Mouse (Mus musculus): ENCODE data around the gene Plekhj1. TPM values are rescaled to one million over a fixed set of nuclear protein-coding genes. Genes with fewer than 3 reads are reported as not detected.
A peak's percentile ranks its signal among the peaks of the same experiment; 100 is the strongest.

The Plekhj1 gene
- polyA plus RNA-seq, 1 experiment from 2014 or later = 59.9 TPM

GRCm38 (mm10) chr10:80814800-80815199, 16.4 kb upstream of the Plekhj1 start:
- DNase-seq (ENCODE audit: low spot score) (no peak), ATAC-seq (no peak)
- Histone ChIP-seq H3K9ac (replicated peaks; ENCODE audit: low read depth) (no peak overlapping the region), H3K4me3 (ENCODE audit: low read depth, low read length) (no peak overlapping the region), H3K9me3 (ENCODE audit: low read length) (no peaks in the 10 kb centered on the region), H3K27ac (ENCODE audit: low read length) (no peak overlapping the region), H3K4me2 (replicated peaks; ENCODE audit: low read depth, low read length) (no peak overlapping the region), H3K27me3 (replicated peaks; ENCODE audit: insufficient read depth, low read length) (0 out of 2 replicates have a peak, but pooled peaks cover 3% of the 10 kb centered on the region), H3K4me1 (ENCODE audit: insufficient read depth, low read depth, low read length) (no peaks in the 10 kb centered on the region), H3K36me3 (ENCODE audit: insufficient read depth, low read length) (no peaks in the 10 kb centered on the region)
- TF ChIP-seq EP300 (IDR thresholded peaks at IDR 0.05) (no peak), CTCF (IDR thresholded peaks at IDR 0.05) (peak; percentile 17)
- 58% methylated on average over 7 of the region's 7 CpGs for WGBS

- no peak for TF ChIP-seq EP300 (IDR thresholded peaks at IDR 0.05)
- TF ChIP-seq CTCF (IDR thresholded peaks at IDR 0.05) = no peak
- Histone ChIP-seq H3K9ac (replicated peaks; ENCODE audit: low read depth) (no peak within 1 kb of the TSS), H3K9me3 (ENCODE audit: low read length) (no peaks in the 10 kb centered on the region), H3K4me3 (ENCODE audit: low read depth, low read length) (no peak within 1 kb of the TSS), H3K27ac (ENCODE audit: low read length) (no peak within 1 kb of the TSS), H3K36me3 (ENCODE audit: insufficient read depth, low read length) (no peaks in the 10 kb centered on the region), H3K27me3 (replicated peaks; ENCODE audit: insufficient read depth, low read length) (peaks cover 15% of the 10 kb centered on the region; the same call in 1 of the 2 replicates), H3K4me1 (ENCODE audit: insufficient read depth, low read depth, low read length) (peaks cover 4% of the 10 kb centered on the region), H3K4me2 (replicated peaks; ENCODE audit: low read depth, low read length) (no peak within 1 kb of the TSS)
- 62% methylated on average over 4 of the region's 4 CpGs for WGBS
- no peak for ATAC-seq
- DNase-seq (ENCODE audit: low spot score) = no peak
Measured at GRCm38 (mm10) chr10:80813366-80813765, 14.9 kb upstream of the Plekhj1 start, which contains the start of gene Jsrp1. Gene Jsrp1, minus strand, starts transcription at chr10:80813498.

- no peak overlapping the region for H3K9ac ChIP-seq (replicated peaks; ENCODE audit: low read depth)
Measured at GRCm38 (mm10) chr10:80812391-80813041, 14.1 kb upstream of the Plekhj1 start.

GRCm38 (mm10) chr10:80810084-80810483, 11.7 kb upstream of the Plekhj1 start:
- Histone ChIP-seq H3K4me1 (ENCODE audit: insufficient read depth, low read depth, low read length) (peaks cover 14% of the 10 kb centered on the region), H3K27me3 (replicated peaks; ENCODE audit: insufficient read depth, low read length) (peaks cover 19% of the 10 kb centered on the region; the same call in 1 of the 2 replicates), H3K9ac (replicated peaks; ENCODE audit: low read depth) (no peak overlapping the region), H3K9me3 (ENCODE audit: low read length) (no peaks in the 10 kb centered on the region), H3K36me3 (ENCODE audit: insufficient read depth, low read length) (no peaks in the 10 kb centered on the region), H3K27ac (ENCODE audit: low read length) (no peak overlapping the region), H3K4me2 (replicated peaks; ENCODE audit: low read depth, low read length) (no peak overlapping the region), H3K4me3 (ENCODE audit: low read depth, low read length) (no peak overlapping the region)
- TF ChIP-seq EP300 (IDR thresholded peaks at IDR 0.05) = no peak
- WGBS = 9% methylated on average over 18 of the region's 20 CpGs
- DNase-seq (ENCODE audit: low spot score) (no peak), ATAC-seq (no peak)

More at GRCm38 (mm10) chr10:80812391-80813041, 14.1 kb upstream of the Plekhj1 start:
- no peak for ATAC-seq
- H3K27ac ChIP-seq (ENCODE audit: low read length) = no peak overlapping the region
- H3K27me3 ChIP-seq (replicated peaks; ENCODE audit: insufficient read depth, low read length) = peaks cover 19% of the 10 kb centered on the region; the same call in 1 of the 2 replicates
- H3K4me3 ChIP-seq (ENCODE audit: low read depth, low read length) = no peak overlapping the region
- H3K9me3 ChIP-seq (ENCODE audit: low read length) = no peaks in the 10 kb centered on the region
- H3K4me1 ChIP-seq (ENCODE audit: insufficient read depth, low read depth, low read length) = peaks cover 13% of the 10 kb centered on the region
- no peak for DNase-seq (ENCODE audit: low spot score)
- no peak overlapping the region for H3K4me2 ChIP-seq (replicated peaks; ENCODE audit: low read depth, low read length)
- no peak for TF ChIP-seq EP300 (IDR thresholded peaks at IDR 0.05)
- TF ChIP-seq CTCF (IDR thresholded peaks at IDR 0.05) = no peak
- 48% methylated on average over 5 of the region's 5 CpGs for WGBS
- H3K36me3 ChIP-seq (ENCODE audit: insufficient read depth, low read length) = no peaks in the 10 kb centered on the region

- H3K27me3 ChIP-seq (replicated peaks; ENCODE audit: insufficient read depth, low read length) = peaks cover 19% of the 10 kb centered on the region; the same call in 1 of the 2 replicates
- no peak for DNase-seq (ENCODE audit: low spot score)
- no peaks in the 10 kb centered on the region for H3K36me3 ChIP-seq (ENCODE audit: insufficient read depth, low read length)
- H3K9me3 ChIP-seq (ENCODE audit: low read length) = no peaks in the 10 kb centered on the region
- H3K4me3 ChIP-seq (ENCODE audit: low read depth, low read length) = no peak overlapping the region
- H3K4me2 ChIP-seq (replicated peaks; ENCODE audit: low read depth, low read length) = peak overlapping the region; percentile 17; the same call in 1 of the 2 replicates
- no peak overlapping the region for H3K9ac ChIP-seq (replicated peaks; ENCODE audit: low read depth)
- no peak for TF ChIP-seq EP300 (IDR thresholded peaks at IDR 0.05)
- no peak for TF ChIP-seq CTCF (IDR thresholded peaks at IDR 0.05)
- WGBS = 7% methylated on average over 18 of the region's 18 CpGs
- peaks cover 14% of the 10 kb centered on the region for H3K4me1 ChIP-seq (ENCODE audit: insufficient read depth, low read depth, low read length)
- H3K27ac ChIP-seq (ENCODE audit: low read length) = no peak overlapping the region
- no peak for ATAC-seq
Measured at GRCm38 (mm10) chr10:80808985-80809632, 10.7 kb upstream of the Plekhj1 start.

- no peaks in the 10 kb centered on the region for H3K36me3 ChIP-seq (ENCODE audit: insufficient read depth, low read length)
- H3K9ac ChIP-seq (replicated peaks; ENCODE audit: low read depth) = no peak overlapping the region
- TF ChIP-seq CTCF (IDR thresholded peaks at IDR 0.05) (no peak), EP300 (IDR thresholded peaks at IDR 0.05) (no peak)
- no peak for DNase-seq (ENCODE audit: low spot score)
- peaks cover 19% of the 10 kb centered on the region; the same call in 1 of the 2 replicates for H3K27me3 ChIP-seq (replicated peaks; ENCODE audit: insufficient read depth, low read length)
- WGBS = 23% methylated on average over 40 of the region's 40 CpGs
- no peak overlapping the region for H3K27ac ChIP-seq (ENCODE audit: low read length)
- no peaks in the 10 kb centered on the region for H3K9me3 ChIP-seq (ENCODE audit: low read length)
- peak overlapping the region; percentile 17; the same call in 1 of the 2 replicates for H3K4me2 ChIP-seq (replicated peaks; ENCODE audit: low read depth, low read length)
- ATAC-seq = no peak
- no peak overlapping the region for H3K4me3 ChIP-seq (ENCODE audit: low read depth, low read length)
- peaks cover 14% of the 10 kb centered on the region for H3K4me1 ChIP-seq (ENCODE audit: insufficient read depth, low read depth, low read length)
Measured at GRCm38 (mm10) chr10:80808099-80808984, 9.9 kb upstream of the Plekhj1 start.

All from lung, postnatal 0 days (tissue).